Mouse (Mus musculus) ES-Bruce4 (cell line): ENCODE data around the gene Dlgap1.

ENCODE experiments used
- CTCF ChIP-seq: IDR thresholded peaks from one replicate; pipeline ENCODE4 v1.8.1; 2011; ENCODE audit warnings: low read depth, low read length
- POLR2A ChIP-seq: IDR thresholded peaks from one replicate; pipeline ENCODE4 v1.8.1; 2011; ENCODE audit warnings: low read length; ENCODE audit not compliant: insufficient read depth

GRCm38 (mm10) chr17:70847751-70848510 is 879.1 kb downstream of the Dlgap1 start:
- TF ChIP-seq CTCF (no peak), POLR2A (no peak)
